In the genomic region with DNA sequence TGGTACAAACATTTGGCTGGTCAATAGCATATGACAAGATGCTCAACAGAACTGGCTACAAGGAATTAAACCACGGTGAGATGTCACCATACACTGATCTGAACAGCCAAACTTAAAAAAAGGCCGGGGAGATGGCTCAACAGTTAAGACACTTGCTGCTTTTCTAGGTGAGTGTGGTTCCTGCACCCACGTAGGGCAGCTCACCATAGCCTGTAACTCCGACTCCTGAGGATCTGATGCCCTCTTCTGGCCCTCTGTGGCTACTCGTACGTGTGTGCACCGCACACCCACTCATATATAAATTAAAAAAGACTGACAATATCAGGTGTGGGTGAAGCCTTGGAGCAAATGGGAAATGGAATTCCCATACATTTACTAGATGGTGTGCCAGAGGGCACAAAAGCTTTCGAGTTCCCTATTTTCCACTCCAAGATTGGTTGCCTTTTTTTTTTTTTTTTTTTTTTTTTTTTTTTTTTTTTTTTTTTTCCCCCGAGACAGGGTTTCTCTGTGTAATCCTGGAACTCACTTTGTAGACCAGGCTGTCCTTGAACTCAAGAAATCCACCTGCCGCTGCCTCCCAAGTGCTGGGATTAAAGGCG, we compare ENCODE assay signal across 12 mouse cellular contexts. TPM values are rescaled to one million over a fixed set of nuclear protein-coding genes. Genes with fewer than 3 reads are reported as not detected.
DNase-seq lines count a peak whose midpoint lies in the region; ATAC-seq and TF ChIP-seq lines count a peak whose summit lies in the region.
"Had no signal": no experiment of that assay in that cellular context is flagged by ENCODE, and none has a peak within 500 bp of the region (broad histone marks: within the 10 kb centered on the region; RNA-seq: fewer than 3 reads in every experiment).

No protein-coding gene starts in this region.

- no peak overlapping the region for H3K27ac ChIP-seq in kidney, postnatal 0 days
- H3K27ac ChIP-seq in ES-E14 (ENCODE audit: insufficient read depth, low read depth, low read length, poor library complexity, severe bottlenecking): no peak overlapping the region
- H3K27ac ChIP-seq: forebrain, embryonic 10.5 days; midbrain, embryonic 12.5 days had no signal

- TF ChIP-seq CTCF in kidney, postnatal 0 days (IDR thresholded peaks at IDR 0.05; ENCODE audit: low read depth): peak; percentile 52

- no peak overlapping the region for H3K4me3 ChIP-seq in kidney, postnatal 0 days (replicated peaks; ENCODE audit: low read depth, low read length)
- no peak overlapping the region for H3K4me3 ChIP-seq in ES-E14 (ENCODE audit: insufficient read depth in 1 of 2, low read depth in 1 of 2, low read length in 2 of 2, poor library complexity in 1 of 2, severe bottlenecking in 1 of 2)
- H3K4me3 ChIP-seq: forebrain, embryonic 10.5 days; midbrain, embryonic 12.5 days had no signal

- peaks cover 6% of the 10 kb centered on the region; the same call in 1 of the 2 replicates for H3K36me3 ChIP-seq in kidney, postnatal 0 days (ENCODE audit: insufficient read depth, low read length)
- H3K36me3 ChIP-seq in ES-E14 (ENCODE audit: control insufficient read depth, insufficient read depth, low read length, poor library complexity, severe bottlenecking): peaks cover 33% of the 10 kb centered on the region

- in situ Hi-C loops in ES-E14 (cut with MboI; ENCODE audit: low sequenced_read_pairs in 2 of 2, unreplicated experiment in 2 of 2): no loop called here

- WGBS in kidney, postnatal 0 days: 82% methylated on average over 11 of the region's 11 CpGs

- H3K27me3 ChIP-seq in kidney, postnatal 0 days (ENCODE audit: insufficient read depth, low read length): no peaks in the 10 kb centered on the region
- H3K27me3 ChIP-seq: midbrain, embryonic 12.5 days had no signal

- peak; percentile 30 for DNase-seq in kidney, postnatal 0 days (ENCODE audit: low spot score)
- no peak for DNase-seq in kidney, adult 11 months
- no peak for DNase-seq in ES-E14 (ENCODE audit: low read depth, low spot score)
- peak; percentile 17 for DNase-seq in embryo, embryonic 9.5 days (ENCODE audit: extremely low spot score)
- no peak for DNase-seq in left cerebral cortex, adult 11 months (ENCODE audit: low spot score)
- no peak for DNase-seq in T-cell, adult 2 months (ENCODE audit: low spot score)
- DNase-seq in cerebellum, adult 9-10 months: no peak
- DNase-seq: thymus, adult 18-20 months had no signal

- H3K4me2 ChIP-seq in kidney, postnatal 0 days (ENCODE audit: low read length): no peak overlapping the region
- H3K4me2 ChIP-seq: heart, embryonic 11.5 days; midbrain, embryonic 12.5 days had no signal

- no peaks in the 10 kb centered on the region for H3K4me1 ChIP-seq in kidney, postnatal 0 days (replicated peaks; ENCODE audit: insufficient read depth, low read length)
- peaks cover 2 to 17% of the 10 kb centered on the region in 2 experiments; a peak in 2 of 4 replicates for H3K4me1 ChIP-seq in ES-E14 (ENCODE audit: control insufficient read depth in 2 of 2, insufficient read depth in 2 of 2, low read length in 2 of 2, poor library complexity in 1 of 2)

- H3K9me3 ChIP-seq in kidney, postnatal 0 days (replicated peaks; ENCODE audit: low read length): no peaks in the 10 kb centered on the region
- no peaks in the 10 kb centered on the region for H3K9me3 ChIP-seq in ES-E14 (ENCODE audit: control insufficient read depth, insufficient read depth, low read depth, low read length)
- H3K9me3 ChIP-seq: forebrain, embryonic 10.5 days; midbrain, embryonic 12.5 days had no signal

- no peak for ATAC-seq in kidney, postnatal 0 days (replicated peaks; ENCODE audit: low FRiP score, low read depth)
- ATAC-seq in megakaryocyte, adult 5-6 weeks (ENCODE audit: poor library complexity, severe bottlenecking): peak; percentile 72

- no peak overlapping the region for H3K9ac ChIP-seq in kidney, postnatal 0 days (ENCODE audit: low read depth, low read length)
- no peak overlapping the region for H3K9ac ChIP-seq in ES-E14 (ENCODE audit: insufficient read depth, low read depth, low read length, poor library complexity, severe bottlenecking)
- H3K9ac ChIP-seq: midbrain, embryonic 12.5 days had no signal

TF ChIP-seq in ES-E14, 5 proteins besides CTCF, POLR2A, EP300 and RAD21:
- TF ChIP-seq ZNF384 (IDR thresholded peaks at IDR 0.05; ENCODE audit: low read depth, low read length) (peak; percentile 90), HCFC1 (IDR thresholded peaks at IDR 0.05; ENCODE audit: borderline replicate concordance, insufficient read depth, low read length) (no peak)
TF ChIP-seq in ES-E14: peak in this region for 1.

RNA-seq across cellular contexts. Expression of a gene that starts 13.0 kb away (rescaled TPM):
- not detected in 2 replicates for polyA plus RNA-seq in kidney, postnatal 0 days (2015; fragmentation: Nextera tagmentation; extraction: Ambion mirVana)
- total RNA-seq in ES-E14 (2012; rRNA removed): 2.5 and 2.7 TPM in 2 replicates
- not detected in 2 replicates for total RNA-seq in megakaryocyte, adult 5-6 weeks (2015)
- not detected in 2 replicates for total RNA-seq in megakaryocyte, adult 5-6 weeks (2017)
- polyA plus RNA-seq: heart, embryonic 11.5 days; midbrain, embryonic 12.5 days had no signal

RNA-seq across cellular contexts. Expression of a gene that starts 23.7 kb away (rescaled TPM):
- polyA plus RNA-seq in kidney, postnatal 0 days (2015; fragmentation: Nextera tagmentation; extraction: Ambion mirVana): 13.2 and 14.7 TPM in 2 replicates
- 127 and 141 TPM in 2 replicates for total RNA-seq in ES-E14 (2012; rRNA removed)
- 41.3 and 46.0 TPM in 2 replicates for total RNA-seq in megakaryocyte, adult 5-6 weeks (2015)
- total RNA-seq in megakaryocyte, adult 5-6 weeks (2017): 63.7 and 64.7 TPM in 2 replicates

Comparison
In these comparisons a context has a peak if more than half of its experiments do, and no peak if none do; other contexts are left out.
1. DNase-seq: peak in kidney, postnatal 0 days (single experiment) and embryo, embryonic 9.5 days (single experiment); none in kidney, adult 11 months (single experiment), ES-E14 (single experiment), left cerebral cortex, adult 11 months (single experiment), T-cell, adult 2 months (single experiment) and cerebellum, adult 9-10 months (single experiment).